Mouse (Mus musculus) limb, embryonic 14.5 days (tissue): ENCODE measurements around the gene Dock7. TPM values are rescaled to one million over a fixed set of nuclear protein-coding genes. Genes with fewer than 3 reads are reported as not detected.
A peak's percentile ranks its signal among the peaks of the same experiment; 100 is the strongest.

Experiments
- ATAC-seq: fragments of 200-750 bp; cut with Nextera tagmentation; 2 replicates; pipeline ENCODE4 v1.8.0; 2017; ENCODE audit warnings: low read depth, moderate number of reproducible peaks, moderate TSS enrichment; ENCODE audit not compliant: low FRiP score
- DNase-seq: peaks from one replicate; pipeline ENCODE4 v3.0.0-alpha.2; 2015; ENCODE audit warnings: low spot score
- H3K27ac ChIP-seq: fragments of 300-500 bp; sonication (generic); replicated peaks from 2 replicates; pipeline ENCODE4 v1.5.1; 2014; ENCODE audit warnings: low read depth, mild to moderate bottlenecking, low read length, moderate library complexity, mixed read lengths
- H3K27me3 ChIP-seq: fragments of 300-500 bp; sonication (generic); 2 replicates; pipeline ENCODE4 v1.6.1; 2014; ENCODE audit warnings: low read length, mixed read lengths; ENCODE audit not compliant: control insufficient read depth, insufficient read depth
- H3K36me3 ChIP-seq: fragments of 300-500 bp; sonication (generic); 2 replicates; pipeline ENCODE4 v1.6.1; 2014; ENCODE audit warnings: mild to moderate bottlenecking, low read length, moderate library complexity, mixed read lengths; ENCODE audit not compliant: control insufficient read depth, insufficient read depth
- H3K4me1 ChIP-seq: fragments of 300-500 bp; sonication (generic); 2 replicates; pipeline ENCODE4 v1.6.1; 2014; ENCODE audit warnings: antibody characterized with exemption, low read length, mixed read lengths; ENCODE audit not compliant: control insufficient read depth, insufficient read depth
- H3K4me2 ChIP-seq: fragments of 300-500 bp; sonication (generic); replicated peaks from 2 replicates; pipeline ENCODE4 v1.6.1; 2014; ENCODE audit warnings: low read depth, mild to moderate bottlenecking, low read length, moderate library complexity; ENCODE audit not compliant: severe bottlenecking
- H3K4me3 ChIP-seq: fragments of 300-500 bp; sonication (generic); replicated peaks from 2 replicates; pipeline ENCODE4 v1.5.1; 2014; ENCODE audit warnings: low read length
- H3K9ac ChIP-seq: fragments of 300-500 bp; sonication (generic); 2 replicates; pipeline ENCODE4 v1.6.1; 2014; ENCODE audit warnings: mild to moderate bottlenecking, low read depth, low read length, moderate library complexity; ENCODE audit not compliant: severe bottlenecking
- H3K9me3 ChIP-seq: fragments of 300-500 bp; sonication (generic); 2 replicates; pipeline ENCODE4 v1.6.1; 2016; ENCODE audit warnings: low read length; ENCODE audit not compliant: control insufficient read depth
- POLR2A ChIP-seq: fragments of 200-500 bp; IDR thresholded peaks from 2 replicates; pipeline ENCODE4 v1.8.0; 2012; ENCODE audit warnings: inconsistent platforms, mild to moderate bottlenecking, moderate library complexity, borderline replicate concordance; ENCODE audit not compliant: insufficient read depth, insufficient read length; ENCODE audit errors: extremely low read depth
- WGBS: fragments of 180-500 bp; shearing (Covaris S2); extraction: QIAGEN DNeasy Blood & Tissue Kit; methylation state at CpG from one replicate; pipeline ENCODE4 v1.1.7; 2014; 5-methylcytosine and 5-hydroxymethylcytosine counted together
- polyA plus RNA-seq, 2 experiments: library from polyadenylated mRNA; depleted of rRNA in 1 of 2; stranded (reverse) in 1 of 2; unstranded in 1 of 2; fragments of >200 nt; fragmentation: Nextera tagmentation in 1 of 2; extraction: Ambion mirVana in 1 of 2; gene quantifications; 2 replicates each; pipeline versions ENCODE4 v1.2.1 to v1.2.3; 2012 to 2014

Gene Dock7
- polyA plus RNA-seq (2012; rRNA removed) (120 and 154 TPM in 2 replicates), polyA plus RNA-seq (2014; fragmentation: Nextera tagmentation; extraction: Ambion mirVana) (73.2 and 75.0 TPM in 2 replicates)

DNA sequence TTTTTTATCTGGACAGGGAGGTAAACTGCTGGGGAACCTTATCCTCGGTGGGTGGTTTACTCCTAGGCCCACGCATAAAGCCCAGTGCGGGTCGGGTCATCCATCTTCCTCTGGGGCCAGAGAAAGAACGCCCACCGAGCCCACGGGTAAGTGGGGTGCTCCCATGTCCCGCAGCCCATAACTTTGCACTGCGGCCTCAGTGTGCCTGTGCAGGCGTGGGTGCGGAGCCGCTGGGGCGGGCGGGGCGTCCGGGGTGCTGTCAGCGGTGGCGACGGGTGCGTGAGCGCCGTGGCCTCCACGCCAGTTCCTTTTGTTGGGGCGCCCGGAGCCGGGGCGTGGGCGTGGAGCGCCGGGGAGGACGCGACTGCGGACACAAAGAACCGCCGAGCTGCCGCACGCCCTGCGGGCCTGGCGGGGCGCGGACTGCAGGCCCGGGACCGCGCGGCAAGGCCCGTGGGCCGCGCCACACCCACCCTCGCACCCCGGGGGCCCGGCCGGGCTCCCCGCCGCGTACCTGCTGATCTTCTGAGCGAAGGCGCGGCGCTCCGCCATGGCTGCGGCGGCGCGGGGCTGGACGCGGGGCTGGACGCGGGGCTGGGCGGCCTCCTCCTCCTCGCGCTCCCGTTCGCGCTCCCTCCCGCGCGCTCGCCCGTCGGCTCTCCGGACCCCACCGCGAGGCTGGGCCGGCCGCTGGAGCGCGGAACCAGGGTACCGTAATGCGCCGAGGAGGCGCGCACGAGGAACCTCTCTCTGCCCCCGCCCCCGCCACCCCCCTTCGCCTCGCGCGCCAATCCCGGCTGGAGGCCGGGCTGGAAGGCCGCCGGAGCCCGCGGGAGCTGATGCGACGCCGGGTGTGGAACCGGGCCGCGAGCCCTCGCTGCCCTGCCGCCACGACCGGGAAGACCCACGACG is at the start of gene Dock7:
Gene Dock7, minus strand, starts transcription at position 705 of the 912 bp plus-strand sequence.
- H3K36me3 ChIP-seq: no peaks in the 10 kb centered on the region
- peak within 1 kb of the TSS; percentile 81 for H3K4me2 ChIP-seq
- peak within 1 kb of the TSS; percentile 85 for H3K27ac ChIP-seq
- H3K27me3 ChIP-seq: no peaks in the 10 kb centered on the region
- H3K9ac ChIP-seq: peak within 1 kb of the TSS; percentile 98
- ATAC-seq (peak; percentile 96), DNase-seq (peak; percentile 95)
- H3K9me3 ChIP-seq: no peaks in the 10 kb centered on the region
- H3K4me3 ChIP-seq: peak within 1 kb of the TSS; percentile 92
- H3K4me1 ChIP-seq: peaks cover 31% of the 10 kb centered on the region
- WGBS: 1% methylated on average over 39 of the region's 117 CpGs
- no peak for TF ChIP-seq POLR2A

DNA sequence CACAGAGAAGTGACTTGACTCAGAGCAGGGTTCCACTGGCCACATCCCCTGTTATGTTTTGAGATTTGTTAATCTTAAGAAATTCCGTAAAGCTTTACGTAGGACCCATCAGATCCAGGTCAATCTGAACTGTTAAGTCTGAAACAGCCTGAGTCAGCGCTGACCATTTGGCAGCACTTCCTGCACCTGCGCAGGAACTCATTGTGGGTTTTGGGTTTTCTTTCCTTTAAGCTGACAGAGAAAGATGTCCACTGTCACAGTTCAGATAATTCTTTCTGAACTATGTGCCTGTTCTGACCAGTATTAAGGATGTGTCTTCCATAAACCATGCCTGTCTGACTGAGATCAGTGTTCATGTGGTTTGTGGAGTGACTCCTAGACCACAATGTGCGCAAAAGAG is 48.2 kb upstream of the Dock7 start:
- 91% methylated on average over 5 of the region's 5 CpGs for WGBS
- Histone ChIP-seq H3K4me2 (no peak overlapping the region), H3K27ac (no peak overlapping the region), H3K4me3 (no peak overlapping the region), H3K4me1 (no peaks in the 10 kb centered on the region), H3K36me3 (no peaks in the 10 kb centered on the region), H3K9me3 (no peaks in the 10 kb centered on the region), H3K9ac (no peak overlapping the region), H3K27me3 (no peaks in the 10 kb centered on the region)
- TF ChIP-seq POLR2A: no peak
- ATAC-seq: no peak
- no peak for DNase-seq

DNA sequence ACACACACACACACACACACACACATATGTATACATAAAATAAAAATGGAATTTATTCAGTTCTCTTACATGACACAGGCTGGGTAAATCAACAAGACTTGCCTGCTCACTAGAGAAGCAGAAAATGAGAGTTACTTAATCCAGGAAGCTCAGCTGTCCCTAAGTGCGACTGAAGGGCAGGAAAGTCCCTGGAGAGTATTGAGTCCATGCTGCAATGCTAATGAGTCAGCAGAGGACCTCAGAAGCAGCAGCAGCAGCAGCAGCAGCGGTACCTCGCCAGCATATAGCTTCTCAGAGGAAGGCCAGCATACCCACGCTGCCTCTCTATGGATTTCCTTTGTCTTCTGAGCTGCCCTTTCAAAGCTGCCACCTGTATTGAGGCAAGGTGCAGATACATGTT is 42.8 kb upstream of the Dock7 start:
- ATAC-seq: no peak; the same call in 1 of the 2 replicates
- no peak overlapping the region for H3K9ac ChIP-seq
- TF ChIP-seq POLR2A: no peak
- 37% methylated on average over 4 of the region's 4 CpGs for WGBS
- no peaks in the 10 kb centered on the region for H3K27me3 ChIP-seq
- no peak overlapping the region for H3K4me2 ChIP-seq
- H3K4me3 ChIP-seq: no peak overlapping the region
- no peak for DNase-seq
- no peaks in the 10 kb centered on the region for H3K9me3 ChIP-seq
- H3K27ac ChIP-seq: no peak overlapping the region
- H3K4me1 ChIP-seq: peaks cover 7% of the 10 kb centered on the region
- no peaks in the 10 kb centered on the region for H3K36me3 ChIP-seq

DNA sequence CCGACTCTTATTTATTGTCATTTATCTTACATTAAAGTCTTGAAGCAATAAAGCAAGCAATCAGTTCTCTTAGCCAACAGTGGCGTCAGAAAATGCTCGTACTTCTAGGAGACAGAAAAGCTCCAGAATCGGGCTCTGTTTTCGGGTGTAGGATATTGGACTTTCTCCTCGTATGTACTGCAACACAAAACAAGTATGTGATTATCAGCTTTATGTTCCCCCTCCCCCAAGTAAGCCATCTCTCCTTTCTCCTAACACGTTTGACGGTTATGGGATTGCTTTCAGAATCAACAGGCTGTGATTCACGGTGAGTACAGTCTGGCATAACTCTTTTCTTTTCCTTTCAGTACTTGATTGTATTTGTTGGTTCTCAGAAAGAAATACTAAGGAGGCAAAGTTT is 42.3 kb upstream of the Dock7 start:
- 30% methylated on average over 9 of the region's 9 CpGs for WGBS
- no peak for TF ChIP-seq POLR2A
- ATAC-seq: no peak

DNA sequence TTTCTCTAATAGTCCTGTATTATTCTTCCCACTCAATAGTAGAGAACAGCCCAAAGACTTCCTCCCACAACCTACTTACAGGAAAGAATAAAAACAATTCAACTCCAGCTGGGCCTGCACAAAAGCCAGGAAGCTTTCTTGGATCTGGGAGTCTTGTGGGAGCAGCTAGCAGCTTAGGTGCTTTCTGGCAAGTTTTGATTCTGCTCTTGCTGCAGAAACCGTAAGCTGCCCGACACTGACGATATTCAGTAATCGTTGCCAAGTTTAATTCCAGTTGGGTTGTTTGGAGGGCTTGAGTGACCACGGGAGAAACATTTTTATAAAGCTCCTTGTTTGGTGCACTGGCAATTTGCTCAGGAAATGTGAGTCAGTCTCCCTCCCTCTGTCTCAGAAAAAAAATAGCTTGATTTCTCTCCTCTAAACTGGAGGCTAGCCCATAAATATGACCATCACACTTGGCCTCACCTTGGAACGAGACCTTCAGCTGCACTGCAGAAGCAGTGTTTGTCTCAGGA is 40.8 kb upstream of the Dock7 start:
- peak; percentile 66 for ATAC-seq
- DNase-seq: peak; percentile 62
- Histone ChIP-seq H3K9ac (no peak overlapping the region), H3K4me2 (0 out of 2 replicates have a peak overlapping the region, but pooled peaks have one; percentile 1), H3K36me3 (no peaks in the 10 kb centered on the region), H3K4me1 (peaks cover 7% of the 10 kb centered on the region), H3K4me3 (no peak overlapping the region), H3K27me3 (no peaks in the 10 kb centered on the region), H3K27ac (no peak overlapping the region), H3K9me3 (no peaks in the 10 kb centered on the region)
- no peak for TF ChIP-seq POLR2A
- 14% methylated on average over 6 of the region's 6 CpGs for WGBS

More for the DNA sequence above, 42.3 kb upstream of the Dock7 start:
- Histone ChIP-seq H3K9me3 (no peaks in the 10 kb centered on the region), H3K4me3 (no peak overlapping the region), H3K27ac (no peak overlapping the region), H3K4me1 (peaks cover 7% of the 10 kb centered on the region), H3K4me2 (peak overlapping the region; percentile 22; the same call in 1 of the 2 replicates), H3K36me3 (no peaks in the 10 kb centered on the region), H3K27me3 (no peaks in the 10 kb centered on the region), H3K9ac (no peak overlapping the region)
- DNase-seq: no peak
